Mouse (Mus musculus): ENCODE data around the gene Akr1c13.

DNA sequence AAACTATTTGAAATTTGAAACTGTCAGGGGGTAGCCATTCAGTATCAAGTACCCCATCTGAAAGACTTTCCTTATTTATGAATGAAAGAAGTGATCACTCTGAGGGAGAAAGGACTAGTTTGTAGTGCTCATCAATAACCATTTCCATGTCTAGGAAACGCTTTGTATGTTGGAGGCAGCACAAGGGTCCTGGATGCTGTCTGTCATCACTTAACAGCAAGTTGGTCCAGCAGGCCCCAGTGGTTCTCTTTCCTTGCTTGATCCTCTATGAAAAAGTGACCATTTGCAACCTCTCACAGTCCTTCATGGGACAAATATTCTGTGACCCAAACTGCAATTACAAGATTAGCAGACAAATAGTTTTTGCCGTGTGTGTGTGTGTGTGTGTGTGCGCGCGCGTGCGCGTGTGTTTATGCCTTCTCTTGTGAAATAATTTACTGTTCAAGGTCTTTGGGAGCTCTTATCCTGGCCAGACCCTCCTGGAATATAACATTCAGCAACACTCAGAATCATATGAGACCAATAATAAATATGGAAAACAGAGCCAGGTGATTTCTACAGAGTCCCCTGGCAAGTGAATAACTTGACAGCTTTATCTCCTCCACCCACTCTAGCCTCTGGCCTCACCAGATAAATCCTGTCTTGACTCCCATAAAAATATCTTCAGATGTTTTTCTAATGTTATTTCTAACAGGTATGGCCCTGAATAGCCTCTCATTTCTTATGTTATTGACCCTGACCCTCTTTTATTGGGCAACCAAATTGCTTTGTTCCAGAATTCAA, 40.1 kb downstream of the Akr1c13 start:
- TF ChIP-seq POLR2A (IDR thresholded peaks at IDR 0.05; ENCODE audit: insufficient read depth, low read length) (no peak), EP300 (IDR thresholded peaks at IDR 0.05; ENCODE audit: insufficient read depth, low read depth, low read length) (no peak), CTCF (IDR thresholded peaks at IDR 0.05; ENCODE audit: low read depth, low read length) (no peak)
